Mouse (Mus musculus): Measurements from ENCODE around the gene Aqp1.

Gene Aqp1

DNA sequence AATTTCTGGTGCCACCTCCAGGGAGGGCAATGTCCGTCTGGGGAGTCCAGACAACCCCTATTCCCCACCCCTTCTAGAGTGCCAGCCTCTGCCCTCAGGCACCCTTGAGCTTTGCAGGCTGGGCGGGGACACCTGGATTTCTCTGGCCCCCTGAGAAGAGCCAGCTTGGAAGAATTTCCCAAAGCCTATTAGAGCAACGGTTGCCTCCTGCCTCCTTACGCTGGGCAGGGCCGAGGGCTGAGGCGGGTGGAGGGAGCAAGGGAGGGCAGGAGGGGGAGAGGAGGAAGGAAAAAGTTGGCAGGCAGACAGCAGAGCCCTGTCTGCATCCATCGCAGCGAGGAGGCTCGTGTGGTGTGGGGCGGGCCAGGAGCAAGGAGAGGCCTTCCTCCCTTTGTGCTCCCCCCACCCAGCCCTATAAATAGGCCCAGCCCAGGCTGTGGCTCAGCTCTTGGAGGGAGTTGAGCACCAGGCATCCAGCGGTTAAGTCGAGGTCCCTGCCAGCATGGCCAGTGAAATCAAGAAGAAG, at the start of gene Aqp1:
TSS of gene Aqp1 (plus strand) at position 444 of the 526 bp plus-strand sequence.
- peak; percentile 89 for DNase-seq

- DNase-seq: no peak
These were observed 48.1 kb upstream of the Aqp1 start for GRCm38 (mm10) chr6:55288007-55288602.

DNA sequence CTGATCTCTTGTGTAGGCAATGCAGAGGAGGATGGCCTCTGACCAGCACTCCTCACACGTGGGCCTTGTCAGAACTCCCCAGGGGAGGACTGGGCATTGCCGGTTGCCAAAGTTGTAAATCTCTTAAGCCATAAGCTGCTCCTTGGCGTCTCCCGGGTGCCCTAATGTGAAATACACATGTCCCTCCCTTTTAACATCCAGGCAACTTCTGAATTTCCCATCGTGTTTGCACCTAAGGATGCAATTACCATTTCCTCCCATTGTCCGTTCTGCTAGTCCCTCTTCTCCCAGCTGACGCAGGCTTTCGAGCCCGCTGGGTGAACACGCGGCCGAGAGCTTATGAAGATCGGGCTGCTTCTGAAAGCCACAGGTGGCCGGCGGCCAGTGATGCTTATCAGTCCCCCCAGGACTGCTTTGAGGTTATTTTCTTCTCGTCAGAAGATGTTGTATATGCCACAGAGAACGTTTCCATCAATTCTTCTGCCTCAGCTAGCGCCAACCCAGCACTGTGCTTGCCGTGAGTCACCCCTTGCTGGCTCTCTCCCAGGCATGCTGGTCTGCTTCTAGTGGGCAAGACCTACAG, 41.6 kb upstream of the Aqp1 start:
- peak; percentile 75 for DNase-seq

DNA sequence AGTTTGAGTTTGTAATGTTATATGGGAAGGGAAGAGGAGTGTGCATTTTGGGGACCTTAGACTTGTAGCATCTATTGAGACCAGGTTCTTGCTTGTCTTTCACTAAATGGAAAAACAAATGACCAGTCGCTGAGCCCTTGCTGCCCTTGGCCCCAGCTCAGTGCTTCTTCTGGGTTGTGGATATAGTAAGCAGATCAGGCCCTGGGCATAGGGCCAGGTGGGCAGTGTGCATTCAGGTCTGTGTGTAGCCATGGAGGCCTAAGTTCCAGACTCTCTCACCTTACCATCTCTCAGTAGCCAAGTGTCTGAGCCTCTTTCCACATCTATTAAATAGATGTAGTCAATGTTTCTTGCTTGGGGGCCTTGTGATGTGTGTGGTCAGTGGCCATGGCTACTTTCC, 40.9 kb upstream of the Aqp1 start:
- no peak for DNase-seq

DNA sequence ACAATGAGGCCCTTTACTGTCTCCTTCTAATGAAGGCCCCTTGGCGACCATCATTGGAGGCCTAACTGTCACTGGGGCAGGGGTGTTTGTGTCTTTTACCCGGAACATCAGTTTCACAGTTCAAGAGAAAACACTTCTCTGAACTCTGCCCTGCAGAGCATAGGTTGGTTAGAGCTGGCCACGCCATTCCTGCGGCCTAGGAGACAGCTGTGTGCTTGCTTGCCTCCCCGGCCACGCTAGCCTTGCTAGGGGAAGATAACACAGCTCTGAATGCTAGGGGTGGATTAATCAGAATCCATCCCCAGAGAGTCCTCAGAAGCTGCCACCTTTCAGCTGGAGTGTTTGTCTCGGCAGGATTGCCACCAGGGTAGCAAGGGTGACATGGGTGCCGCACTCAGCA, 36.8 kb upstream of the Aqp1 start:
- DNase-seq: no peak

GRCm38 (mm10) chr6:55299917-55300316, 36.3 kb upstream of the Aqp1 start:
- no peak for DNase-seq

DNA sequence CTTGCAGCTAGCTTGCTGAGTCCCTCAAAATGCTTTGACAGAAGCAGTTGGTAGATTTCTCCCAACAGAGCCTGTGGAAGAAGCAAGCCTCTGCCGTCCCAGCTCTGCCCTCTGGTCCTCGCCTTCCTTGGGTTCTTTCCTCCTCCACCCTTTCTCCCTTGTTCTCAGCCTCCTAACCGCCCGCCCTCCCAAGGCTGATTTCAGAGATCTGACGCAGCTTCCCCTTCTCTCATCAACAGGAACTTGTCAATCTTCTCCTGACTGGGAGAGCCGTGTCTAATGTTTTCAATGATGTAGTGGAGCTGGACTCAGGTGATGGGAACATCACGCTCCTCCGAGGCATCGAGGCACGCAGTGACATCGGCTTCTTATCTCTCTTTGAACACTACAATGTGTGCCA, 35.5 kb upstream of the Aqp1 start:
- peak; percentile 64 for DNase-seq

DNA sequence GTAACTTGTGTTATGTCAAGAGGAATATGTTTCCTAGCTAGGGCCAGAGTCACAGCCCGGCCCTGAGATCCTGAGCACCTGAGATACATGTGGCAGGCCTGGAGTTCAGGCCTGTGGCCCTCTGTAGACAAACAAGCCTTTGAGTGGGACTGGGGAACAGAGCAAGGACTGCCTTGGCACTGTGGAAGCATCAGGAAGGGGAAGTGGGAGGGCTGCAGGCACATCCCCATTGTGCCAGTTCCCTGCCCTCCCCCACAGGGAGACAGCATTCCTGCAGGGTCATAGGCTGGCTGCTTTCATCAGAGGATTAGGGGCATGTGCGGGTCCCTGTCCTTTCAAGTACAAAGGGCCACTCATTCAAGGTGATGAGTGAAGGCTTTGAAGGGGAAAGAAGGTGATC, 26.1 kb upstream of the Aqp1 start:
- DNase-seq: peak; percentile 81

DNA sequence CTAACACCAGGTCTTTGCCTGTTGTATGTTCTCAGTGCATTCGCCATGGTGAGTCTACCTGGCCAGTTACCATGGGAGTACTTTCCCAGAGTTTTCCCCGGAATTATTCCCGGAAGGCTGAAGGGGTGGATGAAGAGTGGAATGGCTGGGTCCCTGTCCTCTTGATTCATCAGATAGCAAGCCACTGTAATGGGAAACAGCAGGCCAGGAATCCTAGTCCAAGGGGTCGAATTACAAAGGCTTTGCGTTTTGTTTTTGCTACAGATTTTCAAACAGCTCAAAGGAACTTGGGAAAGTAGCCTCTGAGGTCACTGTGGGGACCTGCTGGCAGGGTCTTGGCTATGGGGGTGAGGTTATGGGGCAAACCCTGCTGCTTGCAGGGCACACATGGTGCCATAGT, 24.3 kb upstream of the Aqp1 start:
- DNase-seq: no peak

DNA sequence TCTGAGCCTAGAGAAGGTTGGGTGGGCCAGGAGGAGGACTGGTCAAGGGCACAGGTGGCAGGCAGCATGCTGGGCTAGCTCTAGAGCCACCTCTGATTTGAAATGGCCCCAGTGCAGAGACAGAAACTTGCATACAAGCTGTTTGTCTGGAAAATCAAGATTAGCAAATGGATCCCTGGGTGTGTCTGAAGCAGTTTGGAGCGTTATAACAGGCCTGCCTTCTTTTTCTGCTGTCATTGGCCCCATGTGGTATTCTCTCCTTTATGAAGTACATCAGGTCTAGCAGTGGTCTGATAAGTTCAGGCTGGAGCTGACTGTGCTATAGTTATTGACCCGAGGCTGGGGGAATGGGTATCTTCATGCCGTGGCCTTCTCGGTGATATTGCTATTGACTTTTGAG, 22.3 kb upstream of the Aqp1 start:
- DNase-seq: no peak

- no peak for DNase-seq
These were observed 21.6 kb upstream of the Aqp1 start for GRCm38 (mm10) chr6:55314628-55315027.

DNA sequence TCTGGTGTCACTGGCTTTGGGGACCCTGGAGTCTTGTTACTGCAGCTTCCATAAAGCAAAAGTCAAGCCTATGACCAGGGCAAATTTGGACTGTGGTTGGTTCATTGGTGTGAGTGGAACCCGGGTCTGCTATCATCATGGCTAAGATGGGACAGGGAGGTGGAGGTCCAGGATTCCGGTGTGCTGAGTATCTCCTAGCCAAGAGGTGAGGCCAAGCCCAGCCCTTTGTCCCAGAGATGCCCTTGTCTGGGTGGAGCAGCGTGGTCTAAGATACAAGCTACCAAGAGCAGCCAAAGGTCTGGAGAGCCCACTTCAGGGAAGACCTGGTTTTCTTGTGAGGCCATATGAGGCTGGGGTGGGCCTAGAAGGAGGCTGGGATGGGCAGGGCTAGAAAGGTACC, 17.6 kb upstream of the Aqp1 start:
- DNase-seq: no peak

DNA sequence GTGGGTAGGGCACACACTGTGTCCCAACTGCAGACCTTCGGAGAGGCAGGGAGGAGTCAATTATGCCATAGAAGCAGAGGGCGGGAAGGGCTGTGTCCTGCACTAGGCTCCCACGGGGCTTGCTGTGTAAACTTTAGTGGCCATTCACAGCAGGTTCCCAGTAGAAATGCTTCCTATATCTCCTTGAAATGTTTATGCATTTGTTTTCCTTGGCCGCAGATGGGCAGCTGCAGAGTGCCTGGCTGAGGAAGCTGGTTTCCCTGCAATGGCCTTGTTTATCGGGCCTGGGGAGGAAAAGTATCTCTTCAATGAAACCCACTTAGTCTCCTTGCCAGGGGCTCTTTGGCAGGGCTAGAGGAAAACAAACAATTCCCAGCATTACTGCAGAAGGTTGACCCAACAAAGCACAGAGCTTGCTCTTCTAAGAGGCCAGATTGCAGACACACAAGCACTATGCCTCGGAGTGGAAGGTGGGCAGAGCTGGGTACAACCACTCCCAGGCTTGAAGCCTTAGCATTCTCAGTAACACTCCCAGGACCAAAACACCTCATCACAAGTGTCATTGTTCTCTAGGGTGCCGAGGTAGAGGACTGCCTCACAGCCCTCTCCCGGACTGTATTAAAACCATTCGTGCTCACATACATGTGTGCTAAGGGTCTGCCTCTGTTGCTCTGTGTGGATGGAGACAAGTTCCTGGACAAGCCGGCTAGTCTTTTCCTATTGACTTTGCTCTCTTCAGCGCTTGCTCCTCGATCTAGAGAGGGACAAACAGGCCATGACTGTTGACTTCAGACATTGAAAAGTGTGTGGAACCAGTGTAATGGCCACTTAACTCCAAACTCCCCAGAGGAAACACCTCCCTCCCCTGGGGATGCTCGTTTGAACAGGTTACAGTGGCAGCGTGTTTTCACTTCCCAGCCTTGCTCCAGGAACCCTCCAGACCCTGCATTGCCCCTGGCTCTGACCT, 16.4 kb upstream of the Aqp1 start:
- peak; percentile 84 for DNase-seq

DNA sequence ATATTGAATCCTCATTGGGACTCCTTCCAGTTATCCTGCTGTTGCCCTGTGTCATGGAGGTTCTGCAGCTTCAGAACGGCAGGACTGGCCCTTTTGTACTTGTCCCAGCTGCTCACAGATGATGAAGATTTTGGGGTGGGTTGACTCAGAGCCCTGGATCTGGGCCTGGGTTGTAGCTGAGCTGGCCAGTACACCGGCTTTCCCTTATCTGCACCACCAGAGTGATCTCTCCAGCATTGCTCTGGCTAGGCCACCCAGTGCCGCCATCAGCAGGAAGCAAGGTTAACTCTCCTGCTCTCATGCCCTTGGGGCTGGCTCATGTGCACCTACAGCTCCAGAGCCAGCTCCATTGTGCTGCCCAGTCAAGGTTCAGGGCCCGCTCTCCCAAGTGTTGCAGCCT, 15.3 kb upstream of the Aqp1 start:
- peak; percentile 39 for DNase-seq

DNA sequence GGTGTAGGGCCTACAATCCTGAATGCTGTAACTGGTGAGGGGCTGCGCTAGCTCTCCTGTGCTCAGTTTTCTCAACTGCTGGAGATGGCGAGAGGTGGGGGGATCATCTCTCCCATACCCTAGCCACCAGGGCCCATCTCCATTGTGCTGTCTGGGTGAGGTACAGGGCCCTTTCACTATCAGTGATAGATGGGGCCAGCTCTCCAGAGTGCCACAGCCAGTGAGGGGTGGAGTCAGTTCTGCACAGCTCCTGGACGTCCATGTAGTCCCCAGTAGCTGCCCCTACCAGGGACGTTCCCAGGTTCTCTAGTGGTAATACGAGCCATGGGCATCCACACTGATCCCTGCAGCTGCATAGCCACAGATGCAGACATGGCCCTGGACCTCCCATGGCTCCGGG, 14.7 kb upstream of the Aqp1 start:
- DNase-seq: no peak

DNA sequence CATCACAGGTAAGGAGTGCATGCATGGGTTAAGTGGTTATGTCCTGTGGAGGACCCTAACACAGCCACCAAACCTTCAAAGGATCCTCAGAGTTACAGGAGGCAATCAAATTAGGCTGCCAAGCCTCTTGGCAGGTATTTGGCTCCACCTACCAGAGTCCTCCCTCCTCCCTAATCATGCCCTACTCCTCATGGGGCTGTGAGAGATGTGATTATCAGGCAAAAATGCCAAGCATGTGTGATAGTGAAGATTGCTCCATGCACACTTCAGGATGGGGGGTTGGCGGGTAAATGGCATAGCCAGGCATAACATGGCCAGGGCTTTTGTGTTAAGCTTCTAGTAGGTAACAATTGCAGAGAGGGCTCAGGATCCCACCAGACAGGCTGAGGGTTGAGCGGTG, 13.3 kb upstream of the Aqp1 start:
- peak; percentile 47 for DNase-seq

DNA sequence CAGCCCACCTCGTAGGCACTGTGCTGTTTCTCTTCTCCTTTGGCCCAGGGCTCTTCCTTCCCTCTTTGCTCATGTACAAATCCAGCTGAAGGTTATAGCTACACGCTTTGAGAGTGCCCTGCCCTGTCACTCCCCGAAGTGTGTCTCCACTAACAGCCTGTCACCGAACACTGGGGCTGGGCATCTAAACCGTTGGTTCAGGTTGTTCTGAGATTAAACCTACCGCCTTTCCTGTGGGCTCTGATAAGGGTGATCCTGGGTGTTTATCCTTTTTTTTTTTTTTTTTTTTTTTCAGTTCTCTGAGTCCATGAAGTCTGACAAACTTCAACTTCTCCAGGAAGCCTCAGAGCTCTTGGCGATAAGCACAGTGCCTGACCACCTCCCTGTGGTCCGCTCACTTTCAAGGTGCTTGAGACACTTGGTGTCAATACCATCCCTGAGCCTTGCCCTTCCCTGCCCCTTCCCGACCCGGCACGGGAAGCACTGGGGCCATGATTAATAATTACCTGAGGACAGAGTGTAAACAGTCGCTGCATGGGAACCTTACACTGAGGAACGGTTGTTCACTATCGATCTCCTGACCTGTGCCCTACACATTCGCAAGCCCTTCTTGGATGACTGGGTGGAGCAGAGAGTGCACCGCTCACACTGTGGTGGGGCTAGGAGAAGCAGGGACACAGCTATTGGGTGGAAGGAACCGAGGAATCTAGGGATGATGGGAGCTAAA, 12.2 kb upstream of the Aqp1 start:
- DNase-seq: no peak

GRCm38 (mm10) chr6:55324785-55325184, 11.4 kb upstream of the Aqp1 start:
- peak; percentile 60 for DNase-seq

GRCm38 (mm10) chr6:55326299-55326698, 9.9 kb upstream of the Aqp1 start:
- DNase-seq: peak; percentile 88

DNA sequence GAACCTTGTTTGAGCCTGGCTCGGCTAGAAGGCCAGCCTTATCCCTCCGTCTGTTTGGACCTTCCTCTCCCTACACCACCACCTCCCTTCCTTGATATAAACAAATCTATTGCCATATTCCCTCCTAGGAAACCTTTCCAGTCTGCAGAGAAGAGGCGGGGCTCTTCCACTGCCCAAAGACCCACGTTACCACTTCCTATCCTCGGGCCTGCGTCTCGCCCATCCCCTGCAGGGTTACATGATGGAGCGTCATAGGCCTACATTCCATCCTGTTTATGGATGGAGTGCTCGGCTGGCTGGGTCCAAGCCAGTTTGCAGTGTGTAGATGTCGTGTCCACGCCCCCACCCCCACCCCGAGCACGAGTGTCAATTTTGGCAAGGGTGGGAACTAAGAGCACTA, 8.9 kb upstream of the Aqp1 start:
- DNase-seq: peak; percentile 85

DNA sequence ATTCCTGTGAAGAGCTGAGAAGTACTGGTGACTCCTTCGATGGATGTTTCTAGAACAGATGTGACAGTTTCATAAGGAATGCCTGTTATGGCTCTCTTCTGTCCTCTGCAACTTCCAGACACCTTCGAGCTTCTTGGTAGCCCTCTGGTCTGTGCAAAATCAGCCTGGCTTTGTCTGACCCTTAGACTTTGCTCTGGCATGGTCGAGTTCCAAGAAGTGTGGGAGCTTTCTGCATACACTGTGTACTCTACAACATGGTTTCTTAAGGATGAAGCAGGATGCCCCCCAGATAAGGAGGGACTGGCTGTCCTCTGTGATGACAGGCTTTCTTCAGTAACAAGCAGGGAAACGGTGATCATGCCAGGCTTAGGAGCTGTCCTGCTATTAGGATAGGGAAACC, 8.1 kb upstream of the Aqp1 start:
- DNase-seq: no peak

DNA sequence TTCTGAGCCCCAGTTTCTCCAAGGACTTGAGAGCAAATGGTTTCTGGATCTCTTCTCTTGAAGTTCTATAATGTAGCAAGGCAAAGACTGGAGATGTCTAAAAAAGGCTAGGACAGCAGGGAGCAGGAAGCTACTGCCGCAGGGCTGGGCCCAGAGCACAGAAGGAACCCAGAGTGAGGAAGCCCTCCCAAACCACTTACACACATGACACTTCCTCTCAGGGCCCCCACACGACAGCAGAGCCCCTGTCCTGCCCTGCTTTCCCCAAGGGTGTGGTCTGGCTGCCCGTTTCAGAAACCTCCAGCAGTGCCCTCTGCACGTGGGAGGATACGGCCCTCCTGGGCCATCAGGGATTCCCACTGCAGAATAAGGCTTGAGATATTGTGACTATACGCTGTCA, 4.9 kb upstream of the Aqp1 start:
- DNase-seq: peak; percentile 53
